Mouse (Mus musculus) CD4-positive, CD25-positive, alpha-beta regulatory T cell, adult 4 months (primary cell): ENCODE results near the gene 4930539E08Rik. TPM values are rescaled to one million over a fixed set of nuclear protein-coding genes. Genes with fewer than 3 reads are reported as not detected.

Experiments
- ATAC-seq: one replicate; pipeline ENCODE4 v1.8.0; 2017
- polyA plus RNA-seq, 2 experiments: library from polyadenylated mRNA; unstranded; fragments of 100-300 nt; shearing (Covaris generic); gene quantifications; one replicate each; pipeline ENCODE4 v1.2.1; 2017

Gene 4930539E08Rik
- polyA plus RNA-seq, 2 experiments from 2014 or later: 2.0 to 3.4 TPM

GRCm38 (mm10) chr17:28854377-28854776 is 60.7 kb downstream of the 4930539E08Rik start:
- no peak for ATAC-seq

GRCm38 (mm10) chr17:28850511-28850910 is 64.6 kb downstream of the 4930539E08Rik start:
- ATAC-seq: no peak

GRCm38 (mm10) chr17:28846974-28847617 is 68.0 kb downstream of the 4930539E08Rik start:
- no peak for ATAC-seq

Other genes with a start within 250 kb of the 4930539E08Rik start
- gene Slc26a8, start 225.1 kb downstream of the 4930539E08Rik start, polyA plus RNA-seq: under 1 TPM in 1 of 2 experiments, not detected in 1; 0.32 TPM
- 10 to 100 TPM; 17.8 to 20.7 TPM for gene Mapk14, start 224.0 kb downstream of the 4930539E08Rik start, polyA plus RNA-seq
- 10 to 100 TPM; 10.1 TPM for gene AC170998.1, start 189.2 kb downstream of the 4930539E08Rik start, polyA plus RNA-seq
- not detected for gene Mapk13, start 146.0 kb downstream of the 4930539E08Rik start, polyA plus RNA-seq
- gene Brpf3, start 114.2 kb downstream of the 4930539E08Rik start, polyA plus RNA-seq: 1 to 10 TPM; 1.1 to 2.2 TPM
- gene Pnpla1, start 56.9 kb downstream of the 4930539E08Rik start, polyA plus RNA-seq: not detected
- gene Pxt1, start 28.5 kb upstream of the 4930539E08Rik start, polyA plus RNA-seq: not detected
- 10 to 100 TPM; 33.3 to 62.9 TPM for gene Kctd20, start 36.6 kb upstream of the 4930539E08Rik start, polyA plus RNA-seq
- 100 to 1,000 TPM; 223 to 306 TPM for gene Stk38, start 92.7 kb upstream of the 4930539E08Rik start, polyA plus RNA-seq
- 100 to 1,000 TPM; 232 to 397 TPM for gene Srsf3, start 117.3 kb upstream of the 4930539E08Rik start, polyA plus RNA-seq
- 1 to 10 TPM; 2.5 to 4.6 TPM for gene Cdkn1a, start 175.7 kb upstream of the 4930539E08Rik start, polyA plus RNA-seq
- not detected for gene Rab44, start 198.8 kb upstream of the 4930539E08Rik start, polyA plus RNA-seq